Mouse (Mus musculus) lung, adult 2 months (tissue): ENCODE data around the gene Rab44.

Experiments used
- CTCF ChIP-seq: fragments of 200-500 bp; IDR thresholded peaks from 2 replicates; pipeline ENCODE4 v1.5.1; 2011; ENCODE audit warnings: mild to moderate bottlenecking, low read length, control low read depth; ENCODE audit not compliant: insufficient read depth
- POLR2A ChIP-seq: fragments of 200-500 bp; IDR thresholded peaks from 2 replicates; pipeline ENCODE4 v1.6.1; 2011; ENCODE audit warnings: low read depth, mild to moderate bottlenecking, control low read depth, low read length, borderline replicate concordance; ENCODE audit errors: extremely low read depth

- TF ChIP-seq CTCF (no peak), POLR2A (no peak)
Measured at GRCm38 (mm10) chr17:29170431-29171000, 56.6 kb downstream of the Rab44 start.
